Mouse (Mus musculus): ENCODE results near the gene Olfr466. TPM values are rescaled to one million over a fixed set of nuclear protein-coding genes. Genes with fewer than 3 reads are reported as not detected.

Gene Olfr466
- polyA plus RNA-seq, 1 experiment from 2014 or later, result not detected

DNA sequence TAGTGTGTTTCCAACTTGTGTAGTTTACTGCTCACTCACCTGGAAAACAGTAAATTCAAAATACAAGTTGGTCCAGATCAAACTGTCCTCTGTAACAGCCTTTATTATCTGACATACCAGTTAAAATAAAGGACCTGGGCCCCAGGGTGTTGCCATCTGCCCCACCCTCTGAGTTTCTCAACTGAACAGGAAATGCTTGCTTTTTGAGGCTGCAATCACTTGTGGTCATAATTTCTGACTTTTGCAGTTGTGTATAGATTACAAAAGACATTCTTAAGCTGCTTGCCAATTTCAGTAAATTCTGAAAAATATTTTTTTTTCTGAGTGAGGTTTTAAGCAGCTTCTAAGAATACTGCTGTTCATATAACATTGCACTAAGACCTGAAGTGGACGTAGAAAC, 27.9 kb upstream of the Olfr466 start:
- H3K4me1 ChIP-seq (ENCODE audit: control insufficient read depth in 2 of 2, insufficient read depth in 2 of 2, low read length in 2 of 2), result no peaks in the 10 kb centered on the region
- WGBS, result 82% methylated on average over 1 of the region's 1 CpGs
- ATAC-seq (ENCODE audit: insufficient number of reproducible peaks, insufficient read depth, low FRiP score, low read depth), result no peak
- no peak overlapping the region for H3K4me3 ChIP-seq (ENCODE audit: control insufficient read depth in 1 of 2, insufficient read depth in 1 of 2, low read depth in 1 of 2, low read length in 2 of 2)
- no peaks in the 10 kb centered on the region for H3K9me3 ChIP-seq (ENCODE audit: control insufficient read depth, low read length)
- no peak overlapping the region for H3K9ac ChIP-seq (ENCODE audit: low read length)
- H3K27ac ChIP-seq (replicated peaks in 1 of 2; ENCODE audit: control insufficient read depth in 1 of 2, insufficient read depth in 1 of 2, low read depth in 2 of 2, low read length in 2 of 2), result no peak overlapping the region
- H3K27me3 ChIP-seq (ENCODE audit: control insufficient read depth, insufficient read depth, low read length), result no peaks in the 10 kb centered on the region
- H3K36me3 ChIP-seq (ENCODE audit: control insufficient read depth, insufficient read depth, low read length), result no peaks in the 10 kb centered on the region
- no peak overlapping the region for H3K4me2 ChIP-seq (ENCODE audit: low read length)

- Histone ChIP-seq H3K9me3 (ENCODE audit: control insufficient read depth, low read length) (no peaks in the 10 kb centered on the region), H3K27ac (replicated peaks in 1 of 2; ENCODE audit: control insufficient read depth in 1 of 2, insufficient read depth in 1 of 2, low read depth in 2 of 2, low read length in 2 of 2) (no peak overlapping the region), H3K4me3 (ENCODE audit: control insufficient read depth in 1 of 2, insufficient read depth in 1 of 2, low read depth in 1 of 2, low read length in 2 of 2) (no peak overlapping the region), H3K36me3 (ENCODE audit: control insufficient read depth, insufficient read depth, low read length) (no peaks in the 10 kb centered on the region), H3K9ac (ENCODE audit: low read length) (no peak overlapping the region), H3K4me2 (ENCODE audit: low read length) (no peak overlapping the region), H3K4me1 (ENCODE audit: control insufficient read depth in 2 of 2, insufficient read depth in 2 of 2, low read length in 2 of 2) (no peaks in the 10 kb centered on the region), H3K27me3 (ENCODE audit: control insufficient read depth, insufficient read depth, low read length) (no peaks in the 10 kb centered on the region)
- WGBS, result 50% methylated on average over 3 of the region's 3 CpGs
- no peak for ATAC-seq (ENCODE audit: insufficient number of reproducible peaks, insufficient read depth, low FRiP score, low read depth)
Observed at GRCm38 (mm10) chr13:65127063-65127847, 22.8 kb upstream of the Olfr466 start.

GRCm38 (mm10) chr13:65137789-65138188, 12.3 kb upstream of the Olfr466 start, which contains the start of gene Olfr465-ps1:
TSS of gene Olfr465-ps1 (plus strand) at chr13:65138089.
- H3K4me1 ChIP-seq (ENCODE audit: control insufficient read depth in 2 of 2, insufficient read depth in 2 of 2, low read length in 2 of 2), result no peaks in the 10 kb centered on the region
- no peak within 1 kb of the TSS for H3K9ac ChIP-seq (ENCODE audit: low read length)
- no peaks in the 10 kb centered on the region for H3K36me3 ChIP-seq (ENCODE audit: control insufficient read depth, insufficient read depth, low read length)
- no peaks in the 10 kb centered on the region for H3K9me3 ChIP-seq (ENCODE audit: control insufficient read depth, low read length)
- H3K4me2 ChIP-seq (ENCODE audit: low read length), result no peak within 1 kb of the TSS
- no peaks in the 10 kb centered on the region for H3K27me3 ChIP-seq (ENCODE audit: control insufficient read depth, insufficient read depth, low read length)
- no peak within 1 kb of the TSS for H3K27ac ChIP-seq (replicated peaks in 1 of 2; ENCODE audit: control insufficient read depth in 1 of 2, insufficient read depth in 1 of 2, low read depth in 2 of 2, low read length in 2 of 2)
- H3K4me3 ChIP-seq (ENCODE audit: control insufficient read depth in 1 of 2, insufficient read depth in 1 of 2, low read depth in 1 of 2, low read length in 2 of 2), result no peak within 1 kb of the TSS
- WGBS, result 73% methylated on average over 4 of the region's 4 CpGs
- ATAC-seq (ENCODE audit: insufficient number of reproducible peaks, insufficient read depth, low FRiP score, low read depth), result no peak

DNA sequence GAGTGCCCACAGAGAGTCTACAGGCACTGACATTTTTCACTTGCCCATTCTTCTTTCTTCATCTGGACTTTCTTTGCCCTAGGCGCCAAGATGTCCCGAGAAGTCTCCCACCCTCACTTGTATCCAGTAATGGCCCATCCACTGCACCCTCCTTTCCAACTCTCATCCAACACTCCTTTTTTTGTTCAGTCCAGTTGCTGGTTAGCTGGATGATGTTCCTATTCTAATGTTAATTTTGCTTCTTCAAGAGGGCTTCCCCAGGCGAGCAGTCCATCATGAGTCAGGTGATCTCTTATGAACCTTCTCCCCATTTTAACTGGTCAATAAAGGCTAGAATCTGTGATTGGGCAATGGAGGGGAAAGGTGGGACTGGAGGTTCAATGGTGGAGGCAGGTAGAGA, 24.1 kb downstream of the Olfr466 start:
- Histone ChIP-seq H3K9me3 (ENCODE audit: control insufficient read depth, low read length) (peaks cover 3% of the 10 kb centered on the region; the same call in 1 of the 2 replicates), H3K27me3 (ENCODE audit: control insufficient read depth, insufficient read depth, low read length) (no peaks in the 10 kb centered on the region), H3K4me1 (ENCODE audit: control insufficient read depth in 2 of 2, insufficient read depth in 2 of 2, low read length in 2 of 2) (peaks cover 0 to 3% of the 10 kb centered on the region in 2 experiments; a peak in 1 of 4 replicates), H3K27ac (replicated peaks in 1 of 2; ENCODE audit: control insufficient read depth in 1 of 2, insufficient read depth in 1 of 2, low read depth in 2 of 2, low read length in 2 of 2) (no peak overlapping the region), H3K4me3 (ENCODE audit: control insufficient read depth in 1 of 2, insufficient read depth in 1 of 2, low read depth in 1 of 2, low read length in 2 of 2) (no peak overlapping the region), H3K4me2 (ENCODE audit: low read length) (no peak overlapping the region), H3K36me3 (ENCODE audit: control insufficient read depth, insufficient read depth, low read length) (no peaks in the 10 kb centered on the region), H3K9ac (ENCODE audit: low read length) (no peak overlapping the region)
- ATAC-seq (ENCODE audit: insufficient number of reproducible peaks, insufficient read depth, low FRiP score, low read depth), result no peak
- WGBS, result 77% methylated on average over 3 of the region's 3 CpGs

GRCm38 (mm10) chr13:65175734-65176471, 25.9 kb downstream of the Olfr466 start:
- Histone ChIP-seq H3K9ac (ENCODE audit: low read length) (peak overlapping the region; percentile 50; the same call in 1 of the 2 replicates), H3K4me3 (ENCODE audit: control insufficient read depth in 1 of 2, insufficient read depth in 1 of 2, low read depth in 1 of 2, low read length in 2 of 2) (peak overlapping the region; percentile 16 to 37), H3K27ac (replicated peaks in 1 of 2; ENCODE audit: control insufficient read depth in 1 of 2, insufficient read depth in 1 of 2, low read depth in 2 of 2, low read length in 2 of 2) (no peak overlapping the region), H3K4me1 (ENCODE audit: control insufficient read depth in 2 of 2, insufficient read depth in 2 of 2, low read length in 2 of 2) (peaks cover 0 to 3% of the 10 kb centered on the region in 2 experiments; a peak in 1 of 4 replicates), H3K9me3 (ENCODE audit: control insufficient read depth, low read length) (peaks cover 3% of the 10 kb centered on the region; the same call in 1 of the 2 replicates), H3K4me2 (ENCODE audit: low read length) (peak overlapping the region; percentile 65), H3K27me3 (ENCODE audit: control insufficient read depth, insufficient read depth, low read length) (no peaks in the 10 kb centered on the region), H3K36me3 (ENCODE audit: control insufficient read depth, insufficient read depth, low read length) (no peaks in the 10 kb centered on the region)
- peak; percentile 35; the same call in 1 of the 2 replicates for ATAC-seq (ENCODE audit: insufficient number of reproducible peaks, insufficient read depth, low FRiP score, low read depth)
- 17% methylated on average over 44 of the region's 46 CpGs for WGBS

- no peaks in the 10 kb centered on the region for H3K27me3 ChIP-seq (ENCODE audit: control insufficient read depth, insufficient read depth, low read length)
- no peak overlapping the region for H3K27ac ChIP-seq (replicated peaks in 1 of 2; ENCODE audit: control insufficient read depth in 1 of 2, insufficient read depth in 1 of 2, low read depth in 2 of 2, low read length in 2 of 2)
- no peak overlapping the region for H3K4me2 ChIP-seq (ENCODE audit: low read length)
- H3K9ac ChIP-seq (ENCODE audit: low read length), result no peak overlapping the region
- peaks cover 0 to 3% of the 10 kb centered on the region in 2 experiments; a peak in 1 of 4 replicates for H3K4me1 ChIP-seq (ENCODE audit: control insufficient read depth in 2 of 2, insufficient read depth in 2 of 2, low read length in 2 of 2)
- H3K4me3 ChIP-seq (ENCODE audit: control insufficient read depth in 1 of 2, insufficient read depth in 1 of 2, low read depth in 1 of 2, low read length in 2 of 2), result no peak overlapping the region
- peaks cover 3% of the 10 kb centered on the region; the same call in 1 of the 2 replicates for H3K9me3 ChIP-seq (ENCODE audit: control insufficient read depth, low read length)
- ATAC-seq (ENCODE audit: insufficient number of reproducible peaks, insufficient read depth, low FRiP score, low read depth), result no peak
- no peaks in the 10 kb centered on the region for H3K36me3 ChIP-seq (ENCODE audit: control insufficient read depth, insufficient read depth, low read length)
- WGBS, result 53% methylated on average over 15 of the region's 15 CpGs
Observed at GRCm38 (mm10) chr13:65176472-65177091, 26.5 kb downstream of the Olfr466 start.

DNA sequence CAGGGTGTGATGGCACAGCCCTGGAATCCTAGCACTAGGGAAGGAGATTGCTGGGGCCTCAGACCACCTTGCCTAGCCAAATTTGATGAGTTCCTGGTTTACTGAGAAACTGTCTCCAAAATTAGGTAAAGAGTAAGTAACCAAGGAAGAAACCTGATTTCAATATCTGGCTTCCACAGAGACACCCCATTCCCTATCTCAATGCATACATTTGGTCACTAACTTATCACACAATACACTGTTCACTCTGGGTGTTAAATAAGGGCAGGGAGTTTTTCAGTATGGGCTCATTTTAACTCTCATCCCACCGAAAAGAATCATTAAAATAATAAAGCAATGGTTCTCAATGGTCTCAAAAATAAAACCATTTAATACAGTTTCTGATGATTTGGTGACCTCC, 50.6 kb downstream of the Olfr466 start:
- H3K36me3 ChIP-seq (ENCODE audit: control insufficient read depth, insufficient read depth, low read length), result no peaks in the 10 kb centered on the region
- WGBS, result 46% methylated on average over 1 of the region's 1 CpGs
- no peak overlapping the region for H3K9ac ChIP-seq (ENCODE audit: low read length)

More for the DNA sequence above, 50.6 kb downstream of the Olfr466 start:
- Histone ChIP-seq H3K9me3 (ENCODE audit: control insufficient read depth, low read length) (no peaks in the 10 kb centered on the region), H3K27me3 (ENCODE audit: control insufficient read depth, insufficient read depth, low read length) (no peaks in the 10 kb centered on the region), H3K4me1 (ENCODE audit: control insufficient read depth in 2 of 2, insufficient read depth in 2 of 2, low read length in 2 of 2) (no peaks in the 10 kb centered on the region), H3K4me2 (ENCODE audit: low read length) (no peak overlapping the region), H3K27ac (replicated peaks in 1 of 2; ENCODE audit: control insufficient read depth in 1 of 2, insufficient read depth in 1 of 2, low read depth in 2 of 2, low read length in 2 of 2) (no peak overlapping the region), H3K4me3 (ENCODE audit: control insufficient read depth in 1 of 2, insufficient read depth in 1 of 2, low read depth in 1 of 2, low read length in 2 of 2) (no peak overlapping the region)
- ATAC-seq (ENCODE audit: insufficient number of reproducible peaks, insufficient read depth, low FRiP score, low read depth), result no peak
